Mouse (Mus musculus): ENCODE data around the gene Cyp1b1. TPM values are rescaled to one million over a fixed set of nuclear protein-coding genes. Genes with fewer than 3 reads are reported as not detected.

Gene Cyp1b1
- polyA plus RNA-seq, 1 experiment from 2014 or later = 0.06 TPM

Other genes with a start within 250 kb of the Cyp1b1 start
- gene Rmdn2, start 103.2 kb downstream of the Cyp1b1 start, polyA plus RNA-seq (2018) = 3.9 to 8.2 TPM (median 6.8 TPM) in 3 replicates
- gene Atl2, start 181.1 kb upstream of the Cyp1b1 start, polyA plus RNA-seq (2018) = 17.7 to 23.3 TPM (median 18.4 TPM) in 3 replicates

All from macrophage (primary cell).